Mouse (Mus musculus): ENCODE measurements around the gene Sppl2a. TPM values are rescaled to one million over a fixed set of nuclear protein-coding genes. Genes with fewer than 3 reads are reported as not detected.
"Not testable (repeated sequence)": the region's sequence is repeated elsewhere in the genome, so short reads cannot be mapped to it uniquely, and the experiment has no call there.

The Sppl2a gene
- total RNA-seq (2014; fragmentation: Nextera tagmentation) (22.1 and 39.3 TPM in 2 replicates), total RNA-seq (2017) (32.7 and 35.5 TPM in 2 replicates)

- ATAC-seq (replicated peaks; ENCODE audit: poor library complexity, severe bottlenecking), result peak; percentile 98
Observed at GRCm38 (mm10) chr2:126932897-126933641, at the start of gene Sppl2a. Gene Sppl2a (minus strand): TSS chr2:126933235.

GRCm38 (mm10) chr2:126977428-126977827, 44.4 kb upstream of the Sppl2a start:
- no peak for ATAC-seq (replicated peaks; ENCODE audit: poor library complexity, severe bottlenecking)

- no peak for ATAC-seq (replicated peaks; ENCODE audit: poor library complexity, severe bottlenecking)
Observed at GRCm38 (mm10) chr2:126961696-126962095, 28.7 kb upstream of the Sppl2a start.

GRCm38 (mm10) chr2:126955671-126956070, 22.6 kb upstream of the Sppl2a start:
- no peak for ATAC-seq (replicated peaks; ENCODE audit: poor library complexity, severe bottlenecking)

- ATAC-seq (replicated peaks; ENCODE audit: poor library complexity, severe bottlenecking), result no peak
Observed at GRCm38 (mm10) chr2:126951085-126951484, 18.1 kb upstream of the Sppl2a start.

- ATAC-seq (replicated peaks; ENCODE audit: poor library complexity, severe bottlenecking), result no peak
Observed at GRCm38 (mm10) chr2:126950453-126950852, 17.4 kb upstream of the Sppl2a start.

GRCm38 (mm10) chr2:126949856-126950255, 16.8 kb upstream of the Sppl2a start:
- ATAC-seq (replicated peaks; ENCODE audit: poor library complexity, severe bottlenecking), result no peak

- ATAC-seq (replicated peaks; ENCODE audit: poor library complexity, severe bottlenecking), result not testable (repeated sequence)
Observed at GRCm38 (mm10) chr2:126949297-126949696, 16.3 kb upstream of the Sppl2a start.

GRCm38 (mm10) chr2:126948231-126948630, 15.2 kb upstream of the Sppl2a start:
- no peak for ATAC-seq (replicated peaks; ENCODE audit: poor library complexity, severe bottlenecking)

GRCm38 (mm10) chr2:126947646-126948045, 14.6 kb upstream of the Sppl2a start:
- no peak for ATAC-seq (replicated peaks; ENCODE audit: poor library complexity, severe bottlenecking)

GRCm38 (mm10) chr2:126943211-126943610, 10.2 kb upstream of the Sppl2a start:
- ATAC-seq (replicated peaks; ENCODE audit: poor library complexity, severe bottlenecking), result no peak

GRCm38 (mm10) chr2:126940314-126940866, 7.4 kb upstream of the Sppl2a start:
- no peak for ATAC-seq (replicated peaks; ENCODE audit: poor library complexity, severe bottlenecking)

GRCm38 (mm10) chr2:126938069-126938468, 5.0 kb upstream of the Sppl2a start:
- no peak for ATAC-seq (replicated peaks; ENCODE audit: poor library complexity, severe bottlenecking)

GRCm38 (mm10) chr2:126933921-126934320, 886 bp upstream of the Sppl2a start:
- ATAC-seq (replicated peaks; ENCODE audit: poor library complexity, severe bottlenecking), result peak; percentile 20

GRCm38 (mm10) chr2:126932261-126932896, 656 bp downstream of the Sppl2a start:
- ATAC-seq (replicated peaks; ENCODE audit: poor library complexity, severe bottlenecking), result no peak

GRCm38 (mm10) chr2:126931784-126932183, 1.3 kb downstream of the Sppl2a start:
- no peak for ATAC-seq (replicated peaks; ENCODE audit: poor library complexity, severe bottlenecking)

- no peak for ATAC-seq (replicated peaks; ENCODE audit: poor library complexity, severe bottlenecking)
Observed at GRCm38 (mm10) chr2:126928681-126929080, 4.4 kb downstream of the Sppl2a start.

GRCm38 (mm10) chr2:126920358-126921060, 12.5 kb downstream of the Sppl2a start:
- ATAC-seq (replicated peaks; ENCODE audit: poor library complexity, severe bottlenecking), result no peak

GRCm38 (mm10) chr2:126916236-126916635, 16.8 kb downstream of the Sppl2a start:
- no peak for ATAC-seq (replicated peaks; ENCODE audit: poor library complexity, severe bottlenecking)

- ATAC-seq (replicated peaks; ENCODE audit: poor library complexity, severe bottlenecking), result no peak
Observed at GRCm38 (mm10) chr2:126914096-126914495, 18.9 kb downstream of the Sppl2a start.

- no peak for ATAC-seq (replicated peaks; ENCODE audit: poor library complexity, severe bottlenecking)
Observed at GRCm38 (mm10) chr2:126904162-126904561, 28.9 kb downstream of the Sppl2a start.

All from granulocyte monocyte progenitor cell, adult 5-6 weeks (primary cell).